Mouse (Mus musculus) brain, embryonic 14.5 days (tissue): ENCODE results near the gene Slc22a23.

Source experiments
- CTCF ChIP-seq: fragments of 200-500 bp; IDR thresholded peaks from 2 replicates; pipeline ENCODE4 v1.5.1; 2012; ENCODE audit warnings: inconsistent platforms, mild to moderate bottlenecking, moderate library complexity, borderline replicate concordance; ENCODE audit not compliant: insufficient read depth, insufficient read length; ENCODE audit errors: extremely low read depth
- POLR2A ChIP-seq: fragments of 200-500 bp; IDR thresholded peaks from 2 replicates; pipeline ENCODE4 v1.6.1; 2012; ENCODE audit warnings: mild to moderate bottlenecking, inconsistent platforms, borderline replicate concordance; ENCODE audit not compliant: poor library complexity, insufficient read depth, insufficient read length, severe bottlenecking; ENCODE audit errors: extremely low read depth

GRCm38 (mm10) chr13:34289567-34289966, 55.4 kb downstream of the Slc22a23 start:
- TF ChIP-seq CTCF, result no peak
- TF ChIP-seq POLR2A, result no peak
